Mouse (Mus musculus): ENCODE measurements around the gene Smarcc2. TPM values are rescaled to one million over a fixed set of nuclear protein-coding genes. Genes with fewer than 3 reads are reported as not detected.

The Smarcc2 gene
- polyA plus RNA-seq (2015; fragmentation: Nextera tagmentation; extraction: Ambion mirVana), result 28.9 and 33.0 TPM in 2 replicates

DNA sequence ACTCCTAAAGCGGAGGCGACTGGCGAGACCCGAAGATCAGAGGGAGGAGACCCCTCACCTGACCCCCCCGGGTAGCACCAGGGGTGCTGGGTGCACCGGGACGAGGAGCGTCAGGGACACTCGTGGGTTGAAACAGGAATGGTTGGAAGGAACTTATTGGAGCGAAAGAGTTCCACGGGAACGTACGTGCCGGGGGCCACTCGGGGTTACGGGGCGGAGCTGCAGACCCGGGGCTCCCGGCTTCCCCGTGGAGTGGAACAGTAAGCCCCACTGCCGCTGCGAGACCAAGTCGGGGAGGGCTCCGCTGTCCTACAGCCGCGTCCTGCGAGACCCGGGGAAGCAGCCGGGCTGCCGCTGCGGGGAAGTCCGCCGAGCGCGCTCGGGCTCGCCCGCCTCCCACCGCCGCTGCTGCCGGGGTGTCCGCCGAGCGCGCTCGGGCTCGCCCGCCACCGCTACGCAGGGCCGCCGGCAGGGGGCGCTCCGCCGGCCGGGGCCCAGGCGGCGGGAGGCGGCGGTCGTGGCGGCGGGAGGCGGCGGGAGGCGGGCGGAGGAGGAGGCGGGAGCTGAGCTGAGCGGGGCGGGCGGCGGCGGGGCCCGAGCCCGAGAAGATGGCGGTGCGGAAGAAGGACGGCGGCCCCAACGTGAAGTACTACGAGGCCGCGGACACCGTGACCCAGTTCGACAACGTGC is at the start of gene Smarcc2:
Gene Smarcc2, plus strand, starts transcription at position 530 of the 690 bp plus-strand sequence.
- peak; percentile 86 for ATAC-seq
- Histone ChIP-seq H3K4me3 (ENCODE audit: low read depth, low read length) (peak within 1 kb of the TSS; percentile 85), H3K36me3 (ENCODE audit: insufficient read depth, low read length) (peaks cover 12% of the 10 kb centered on the region; the same call in 1 of the 2 replicates), H3K27ac (ENCODE audit: low read length) (peak within 1 kb of the TSS; percentile 93), H3K4me2 (replicated peaks; ENCODE audit: low read depth, low read length) (peak within 1 kb of the TSS; percentile 79), H3K9ac (replicated peaks; ENCODE audit: low read depth) (peak within 1 kb of the TSS; percentile 76), H3K27me3 (replicated peaks; ENCODE audit: insufficient read depth, low read length) (no peaks in the 10 kb centered on the region), H3K4me1 (ENCODE audit: insufficient read depth, low read depth, low read length) (0 out of 2 replicates have a peak, but pooled peaks cover 11% of the 10 kb centered on the region), H3K9me3 (ENCODE audit: low read length) (no peaks in the 10 kb centered on the region)
- 0% methylated on average over 56 of the region's 86 CpGs for WGBS
- peak; percentile 50 for TF ChIP-seq CTCF (IDR thresholded peaks at IDR 0.05)
- TF ChIP-seq EP300 (IDR thresholded peaks at IDR 0.05), result no peak
- DNase-seq (ENCODE audit: low spot score), result peak; percentile 93

DNA sequence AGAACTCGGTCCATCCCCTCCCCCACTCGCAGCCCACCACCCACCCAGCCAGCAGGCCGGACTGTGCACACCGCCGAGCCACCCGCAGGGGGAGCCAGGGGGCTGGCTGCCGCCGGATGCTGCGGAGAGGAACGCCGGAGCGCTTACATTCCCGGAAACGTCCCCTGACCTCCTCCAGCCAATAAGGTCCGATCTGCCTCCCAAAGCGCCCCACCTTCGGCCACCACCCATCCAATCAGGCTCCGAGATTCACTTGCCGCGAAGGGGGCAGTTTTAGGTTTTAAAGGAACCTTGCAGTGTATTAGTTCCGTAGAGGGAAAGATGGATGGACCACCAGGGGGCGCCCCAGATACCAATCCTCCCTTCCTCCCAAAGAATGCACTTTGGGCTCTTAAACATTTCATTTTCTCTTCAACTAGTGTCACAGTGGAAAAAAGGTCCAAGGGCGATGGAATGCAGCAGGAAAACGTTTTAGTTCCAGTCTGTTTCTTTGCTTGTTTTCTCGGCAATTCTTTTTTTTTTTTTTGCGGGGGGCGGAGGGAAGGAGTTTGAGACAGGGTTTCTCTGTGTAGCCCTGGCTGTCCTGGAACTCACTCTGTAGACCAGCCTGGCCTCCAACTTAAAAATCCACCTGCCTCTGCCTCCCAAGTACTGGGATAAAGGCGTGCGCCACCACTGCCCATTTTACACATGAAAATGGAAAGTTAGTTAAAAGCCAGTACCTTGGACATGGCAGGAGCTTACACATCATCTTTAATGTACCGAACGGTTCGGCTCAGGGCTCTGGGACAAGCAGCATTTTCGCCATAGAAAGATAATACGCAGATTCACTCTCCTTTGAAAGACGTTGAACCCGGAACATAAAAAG is 49.1 kb upstream of the Smarcc2 start:
- Histone ChIP-seq H3K27me3 (replicated peaks; ENCODE audit: insufficient read depth, low read length) (no peaks in the 10 kb centered on the region), H3K4me2 (replicated peaks; ENCODE audit: low read depth, low read length) (peak overlapping the region; percentile 86), H3K36me3 (ENCODE audit: insufficient read depth, low read length) (peaks cover 7% of the 10 kb centered on the region), H3K4me1 (ENCODE audit: insufficient read depth, low read depth, low read length) (peaks cover 10% of the 10 kb centered on the region; the same call in 1 of the 2 replicates), H3K9me3 (ENCODE audit: low read length) (no peaks in the 10 kb centered on the region), H3K4me3 (ENCODE audit: low read depth, low read length) (peak overlapping the region; percentile 81), H3K27ac (ENCODE audit: low read length) (peak overlapping the region; percentile 94), H3K9ac (replicated peaks; ENCODE audit: low read depth) (peak overlapping the region; percentile 59)
- TF ChIP-seq EP300 (IDR thresholded peaks at IDR 0.05) (peak; percentile 61; the same call in 1 of the 2 replicates), CTCF (IDR thresholded peaks at IDR 0.05) (peak; percentile 77)
- peak; percentile 91 for ATAC-seq
- DNase-seq (ENCODE audit: low spot score), result peak; percentile 100
- 4% methylated on average over 36 of the region's 36 CpGs for WGBS

DNA sequence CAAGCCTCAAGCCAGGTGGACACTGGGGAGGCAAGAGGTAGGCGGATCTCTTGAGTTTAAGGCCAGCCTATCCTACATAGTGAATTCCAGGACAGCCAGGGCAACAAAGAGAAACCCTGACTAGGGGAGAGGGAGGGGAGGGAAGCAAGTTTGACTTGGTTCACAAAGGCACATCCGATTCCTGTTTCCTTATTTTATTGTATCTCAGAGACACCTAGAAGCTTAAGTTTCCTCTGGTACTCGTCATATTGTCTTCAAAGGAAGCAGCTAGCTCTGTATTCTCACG is 48.5 kb upstream of the Smarcc2 start:
- Histone ChIP-seq H3K36me3 (ENCODE audit: insufficient read depth, low read length) (peaks cover 6% of the 10 kb centered on the region), H3K9ac (replicated peaks; ENCODE audit: low read depth) (no peak overlapping the region)

DNA sequence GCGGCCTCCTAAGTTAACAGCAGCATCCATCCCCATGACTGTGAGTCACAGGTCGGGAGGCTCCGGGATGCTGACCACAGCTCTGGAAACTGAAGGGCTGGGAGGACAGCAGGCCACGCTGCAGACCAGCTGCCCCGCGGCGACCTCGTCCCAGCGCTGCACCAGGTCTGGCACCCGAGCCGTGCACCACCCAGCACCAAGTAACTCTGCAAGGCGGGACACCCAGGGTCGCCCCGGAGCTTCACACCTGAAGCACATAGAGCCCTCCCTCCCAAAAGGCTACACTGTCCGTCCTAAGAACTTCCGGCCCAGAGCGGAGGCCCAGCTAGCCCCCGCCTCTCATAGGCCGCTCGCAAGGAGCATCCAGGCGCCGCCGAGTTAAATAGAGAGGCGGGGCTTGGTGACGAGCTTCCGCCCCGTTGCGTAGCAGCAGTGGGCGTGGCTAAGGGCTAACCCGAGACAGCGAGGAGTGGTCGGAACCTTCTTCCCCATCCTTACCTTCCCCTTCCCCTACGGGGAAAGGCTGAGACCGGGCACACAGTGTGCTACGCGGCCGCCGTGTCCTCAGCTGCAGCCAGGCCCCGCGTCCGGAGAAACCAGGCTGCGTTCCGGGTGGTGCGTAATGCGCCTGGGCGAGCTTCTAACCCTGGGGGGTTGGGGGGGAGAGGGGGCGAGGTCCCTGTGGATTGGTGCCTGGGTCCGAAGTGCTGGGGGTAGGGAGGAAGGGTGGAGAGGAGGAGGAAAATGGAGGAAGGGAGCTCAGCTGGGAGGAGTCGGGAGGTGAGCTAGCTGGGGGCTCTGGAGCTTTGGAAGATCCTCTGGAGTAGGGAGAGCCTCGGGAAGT is 47.6 kb upstream of the Smarcc2 start, which contains the start of the genes Nabp2 and Rnf41:
Gene Nabp2, minus strand, starts transcription at position 282 of the 844 bp plus-strand sequence.
Gene Rnf41, plus strand, starts transcription at position 447 of the 844 bp plus-strand sequence.
- ATAC-seq, result peak; percentile 89
- peak within 1 kb of the TSS; percentile 86 for H3K4me2 ChIP-seq (replicated peaks; ENCODE audit: low read depth, low read length)
- peak within 1 kb of the TSS; percentile 81 for H3K4me3 ChIP-seq (ENCODE audit: low read depth, low read length)
- H3K27me3 ChIP-seq (replicated peaks; ENCODE audit: insufficient read depth, low read length), result no peaks in the 10 kb centered on the region
- peak within 1 kb of the TSS; percentile 94 for H3K27ac ChIP-seq (ENCODE audit: low read length)
- no peaks in the 10 kb centered on the region for H3K9me3 ChIP-seq (ENCODE audit: low read length)
- TF ChIP-seq EP300 (IDR thresholded peaks at IDR 0.05) (no peak), CTCF (IDR thresholded peaks at IDR 0.05) (no peak)
- H3K4me1 ChIP-seq (ENCODE audit: insufficient read depth, low read depth, low read length), result peaks cover 10% of the 10 kb centered on the region; the same call in 1 of the 2 replicates
- DNase-seq (ENCODE audit: low spot score), result peak; percentile 98
- WGBS, result 1% methylated on average over 48 of the region's 50 CpGs
- H3K9ac ChIP-seq (replicated peaks; ENCODE audit: low read depth), result peak within 1 kb of the TSS; percentile 64
- H3K36me3 ChIP-seq (ENCODE audit: insufficient read depth, low read length), result peaks cover 5% of the 10 kb centered on the region

More for the DNA sequence above, 48.5 kb upstream of the Smarcc2 start:
- H3K9me3 ChIP-seq (ENCODE audit: low read length), result no peaks in the 10 kb centered on the region
- H3K4me1 ChIP-seq (ENCODE audit: insufficient read depth, low read depth, low read length), result peaks cover 10% of the 10 kb centered on the region; the same call in 1 of the 2 replicates
- ATAC-seq, result no peak
- peak; percentile 39 for DNase-seq (ENCODE audit: low spot score)
- no peaks in the 10 kb centered on the region for H3K27me3 ChIP-seq (replicated peaks; ENCODE audit: insufficient read depth, low read length)
- H3K4me3 ChIP-seq (ENCODE audit: low read depth, low read length), result peak overlapping the region; percentile 81
- whole genome bisulfite sequencing, result 12% methylated on average over 4 of the region's 4 CpGs
- no peak for TF ChIP-seq EP300 (IDR thresholded peaks at IDR 0.05)
- no peak for TF ChIP-seq CTCF (IDR thresholded peaks at IDR 0.05)
- peak overlapping the region; percentile 94 for H3K27ac ChIP-seq (ENCODE audit: low read length)
- peak overlapping the region; percentile 86 for H3K4me2 ChIP-seq (replicated peaks; ENCODE audit: low read depth, low read length)

DNA sequence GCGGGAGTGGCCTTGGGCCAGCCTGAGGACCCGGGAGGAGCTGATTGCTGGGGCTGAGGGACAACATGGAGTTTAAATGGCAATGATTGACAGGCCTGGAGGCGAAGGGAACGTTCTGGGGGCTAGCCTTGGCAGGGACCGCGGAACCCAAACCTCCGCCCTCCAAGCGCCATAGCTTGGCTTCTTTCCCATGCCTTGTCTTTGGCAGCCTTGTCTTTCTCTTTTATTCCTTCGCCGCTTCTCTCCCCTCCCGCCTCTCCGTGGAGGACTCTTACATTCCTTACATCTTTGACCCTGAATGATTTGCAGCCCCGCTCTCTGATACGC is 47.0 kb upstream of the Smarcc2 start:
- peak overlapping the region; percentile 94 for H3K27ac ChIP-seq (ENCODE audit: low read length)
- TF ChIP-seq CTCF (IDR thresholded peaks at IDR 0.05) (no peak), EP300 (IDR thresholded peaks at IDR 0.05) (no peak)
- no peaks in the 10 kb centered on the region for H3K9me3 ChIP-seq (ENCODE audit: low read length)
- ATAC-seq (peak; percentile 6), DNase-seq (ENCODE audit: low spot score) (peak; percentile 79)
- H3K36me3 ChIP-seq (ENCODE audit: insufficient read depth, low read length), result peaks cover 9% of the 10 kb centered on the region
- WGBS, result under 1% methylated on average over 14 of the region's 14 CpGs
- H3K4me2 ChIP-seq (replicated peaks; ENCODE audit: low read depth, low read length), result peak overlapping the region; percentile 86
- peak overlapping the region; percentile 81 for H3K4me3 ChIP-seq (ENCODE audit: low read depth, low read length)
- H3K9ac ChIP-seq (replicated peaks; ENCODE audit: low read depth), result peak overlapping the region; percentile 64
- no peaks in the 10 kb centered on the region for H3K27me3 ChIP-seq (replicated peaks; ENCODE audit: insufficient read depth, low read length)
- H3K4me1 ChIP-seq (ENCODE audit: insufficient read depth, low read depth, low read length), result peaks cover 10% of the 10 kb centered on the region; the same call in 1 of the 2 replicates
